Mouse (Mus musculus) forebrain, embryonic 16.5 days (tissue): ENCODE data around the gene Phf19. TPM values are rescaled to one million over a fixed set of nuclear protein-coding genes. Genes with fewer than 3 reads are reported as not detected.

Experiments
- ATAC-seq: fragments of 200-750 bp; cut with Nextera tagmentation; 2 replicates; pipeline ENCODE4 v1.8.0; 2017; ENCODE audit warnings: mild to moderate bottlenecking, moderate library complexity
- H3K27ac ChIP-seq: fragments of 300-500 bp; sonication (generic); 2 replicates; pipeline ENCODE4 v1.5.1; 2014; ENCODE audit warnings: low read length, control low read depth
- H3K27me3 ChIP-seq: fragments of 300-500 bp; sonication (generic); replicated peaks from 2 replicates; pipeline ENCODE4 v1.6.1; 2014; ENCODE audit warnings: low read length; ENCODE audit not compliant: control insufficient read depth, insufficient read depth
- H3K36me3 ChIP-seq: fragments of 300-500 bp; sonication (generic); 2 replicates; pipeline ENCODE4 v1.6.1; 2014; ENCODE audit not compliant: control insufficient read depth, insufficient read depth
- H3K4me1 ChIP-seq: fragments of 300-500 bp; sonication (generic); replicated peaks from 2 replicates; pipeline ENCODE4 v1.6.1; 2014; ENCODE audit warnings: low read length; ENCODE audit not compliant: control insufficient read depth, insufficient read depth
- H3K4me2 ChIP-seq: fragments of 300-500 bp; sonication (generic); 2 replicates; pipeline ENCODE4 v1.6.1; 2014; ENCODE audit warnings: mild to moderate bottlenecking, low read length, control low read depth
- H3K4me3 ChIP-seq: fragments of 300-500 bp; sonication (generic); replicated peaks from 2 replicates; pipeline ENCODE4 v1.5.1; 2014; ENCODE audit warnings: mild to moderate bottlenecking, low read length, control low read depth
- H3K9ac ChIP-seq: fragments of 300-500 bp; sonication (generic); replicated peaks from 2 replicates; pipeline ENCODE4 v1.6.1; 2014; ENCODE audit warnings: low read depth, low read length, control low read depth
- H3K9me3 ChIP-seq: fragments of 300-500 bp; sonication (generic); 2 replicates; pipeline ENCODE4 v1.6.1; 2016; ENCODE audit warnings: low read length; ENCODE audit not compliant: control insufficient read depth
- WGBS: fragments of 180-500 bp; shearing (Covaris S2); extraction: QIAGEN DNeasy Blood & Tissue Kit; methylation state at CpG from one replicate; pipeline ENCODE4 v1.1.7; 2014; 5-methylcytosine and 5-hydroxymethylcytosine counted together
- polyA plus RNA-seq: library from polyadenylated mRNA; unstranded; fragments of >200 nt; fragmentation: Nextera tagmentation; extraction: Ambion mirVana; gene quantifications from 2 replicates; pipeline ENCODE4 v1.2.1, GENCODE M21; 2015

Phf19 gene
- polyA plus RNA-seq, 1 experiment from 2014 or later, result 3.8 TPM

DNA sequence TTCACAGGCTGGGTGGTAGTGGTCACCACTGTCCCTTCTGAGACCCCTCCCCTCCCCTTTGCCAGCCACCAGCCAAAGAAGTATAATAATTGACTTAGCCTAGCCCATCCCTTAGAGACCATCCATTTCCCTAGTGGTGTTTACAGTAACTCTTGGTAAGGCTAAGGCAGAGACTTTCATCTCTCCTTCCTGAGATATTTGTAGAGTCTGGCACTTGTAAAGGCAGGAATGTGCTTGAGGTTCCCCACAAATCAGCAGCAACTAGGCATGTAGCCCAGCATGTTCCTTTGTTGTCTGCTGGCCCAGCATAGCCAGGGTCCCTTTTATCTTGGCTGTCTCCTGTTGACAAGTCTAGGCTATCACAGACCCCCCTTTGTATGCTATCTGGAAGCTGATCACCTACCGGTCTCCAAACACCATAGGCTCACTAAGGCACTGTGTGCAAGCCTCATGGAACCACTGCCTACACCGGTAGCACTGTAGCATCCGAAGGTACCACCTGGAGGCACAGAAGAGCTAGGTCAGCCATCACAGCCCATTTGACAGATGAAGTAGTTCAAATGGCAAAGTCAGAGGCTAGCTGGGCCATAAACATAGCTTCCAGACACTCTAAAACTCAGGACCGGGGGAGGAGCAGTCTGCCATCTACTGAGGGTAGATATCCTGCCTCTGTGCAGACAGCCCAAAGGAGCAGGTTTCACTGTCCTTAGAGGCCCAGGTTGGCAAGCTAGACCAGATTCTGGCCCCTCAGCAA, 10.0 kb downstream of the Phf19 start:
- ATAC-seq, result no peak
- Histone ChIP-seq H3K4me3 (peak overlapping the region; percentile 45; the same call in 1 of the 2 replicates), H3K27ac (peak overlapping the region; percentile 82), H3K4me2 (peak overlapping the region; percentile 71), H3K9ac (no peak overlapping the region; the same call in 1 of the 2 replicates), H3K4me1 (peaks cover 13% of the 10 kb centered on the region), H3K36me3 (no peaks in the 10 kb centered on the region), H3K27me3 (no peaks in the 10 kb centered on the region), H3K9me3 (no peaks in the 10 kb centered on the region)
- 80% methylated on average over 4 of the region's 4 CpGs for WGBS

DNA sequence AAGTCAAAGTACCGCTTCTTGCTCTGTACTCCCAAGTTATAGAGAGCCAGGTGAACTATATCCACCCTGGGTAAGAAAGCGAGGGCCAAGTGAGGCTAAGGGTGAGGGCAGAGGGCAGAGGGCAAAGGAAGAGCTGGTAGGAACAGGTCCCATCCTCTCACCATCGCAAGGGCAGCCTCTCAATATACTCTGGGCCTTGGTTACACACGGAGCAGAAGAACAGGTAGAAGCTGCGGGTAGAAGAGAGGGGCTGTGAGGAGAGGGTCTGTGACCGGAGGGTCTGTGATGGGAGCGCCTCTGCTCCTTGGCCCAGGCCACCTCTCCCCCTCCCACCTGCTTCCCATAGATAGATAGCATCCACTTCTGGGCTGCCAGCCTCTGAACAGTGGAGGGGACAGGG, 10.6 kb downstream of the Phf19 start:
- no peak overlapping the region for H3K4me2 ChIP-seq
- WGBS, result 89% methylated on average over 7 of the region's 7 CpGs
- no peaks in the 10 kb centered on the region for H3K36me3 ChIP-seq
- H3K9me3 ChIP-seq, result no peaks in the 10 kb centered on the region
- H3K4me3 ChIP-seq, result no peak overlapping the region
- no peaks in the 10 kb centered on the region for H3K27me3 ChIP-seq
- H3K9ac ChIP-seq, result no peak overlapping the region
- no peak overlapping the region for H3K27ac ChIP-seq
- H3K4me1 ChIP-seq, result peaks cover 13% of the 10 kb centered on the region
- ATAC-seq, result no peak

DNA sequence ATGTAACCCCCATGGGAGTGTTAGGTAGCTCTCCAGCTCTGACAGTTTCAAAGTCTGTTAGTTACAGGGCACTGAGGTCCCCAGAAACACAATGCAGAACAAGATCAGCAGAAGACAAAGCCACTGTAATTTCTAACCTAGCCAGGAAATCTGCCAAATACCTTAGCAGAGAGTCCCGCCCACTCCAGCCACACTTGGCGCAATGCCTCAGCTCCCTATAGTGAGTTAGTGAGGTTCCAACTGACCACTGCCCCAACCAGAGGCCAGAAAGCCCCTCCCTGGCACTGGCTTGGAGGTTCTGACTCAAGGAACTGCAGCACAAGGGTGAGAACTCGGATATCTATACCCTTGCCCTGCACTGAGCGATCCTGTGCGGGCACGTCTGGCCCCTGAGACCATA, 11.1 kb downstream of the Phf19 start:
- H3K4me3 ChIP-seq, result no peak overlapping the region
- no peaks in the 10 kb centered on the region for H3K27me3 ChIP-seq
- no peak overlapping the region for H3K27ac ChIP-seq
- WGBS, result 85% methylated on average over 6 of the region's 6 CpGs
- no peaks in the 10 kb centered on the region for H3K9me3 ChIP-seq
- no peak overlapping the region for H3K9ac ChIP-seq
- no peak for ATAC-seq
- no peak overlapping the region for H3K4me2 ChIP-seq
- H3K4me1 ChIP-seq, result peaks cover 13% of the 10 kb centered on the region
- H3K36me3 ChIP-seq, result no peaks in the 10 kb centered on the region

DNA sequence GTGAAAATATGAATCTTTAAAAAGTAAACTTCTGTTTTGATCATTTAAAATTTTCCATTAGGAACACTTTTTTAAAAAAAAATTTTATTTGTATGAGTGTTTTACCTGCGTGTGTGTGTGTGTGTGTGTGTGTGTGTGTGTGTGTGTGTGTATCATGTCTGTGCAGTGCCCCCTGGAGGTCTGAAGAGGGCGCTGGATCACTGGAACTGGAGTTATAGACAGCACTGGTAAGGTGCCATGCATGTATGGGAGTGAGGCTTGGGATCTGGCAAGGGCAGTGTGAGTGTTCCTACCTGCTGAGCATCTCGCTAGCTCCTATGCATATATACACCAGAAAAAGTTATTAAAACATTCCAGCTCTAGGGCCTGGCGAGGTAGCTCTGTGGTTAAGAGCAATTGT, 12.1 kb downstream of the Phf19 start:
- Histone ChIP-seq H3K9me3 (no peaks in the 10 kb centered on the region), H3K9ac (no peak overlapping the region), H3K4me1 (peaks cover 13% of the 10 kb centered on the region), H3K27ac (no peak overlapping the region), H3K27me3 (no peaks in the 10 kb centered on the region), H3K36me3 (no peaks in the 10 kb centered on the region), H3K4me2 (no peak overlapping the region), H3K4me3 (no peak overlapping the region)
- no peak for ATAC-seq
- WGBS, result 77% methylated on average over 4 of the region's 4 CpGs

DNA sequence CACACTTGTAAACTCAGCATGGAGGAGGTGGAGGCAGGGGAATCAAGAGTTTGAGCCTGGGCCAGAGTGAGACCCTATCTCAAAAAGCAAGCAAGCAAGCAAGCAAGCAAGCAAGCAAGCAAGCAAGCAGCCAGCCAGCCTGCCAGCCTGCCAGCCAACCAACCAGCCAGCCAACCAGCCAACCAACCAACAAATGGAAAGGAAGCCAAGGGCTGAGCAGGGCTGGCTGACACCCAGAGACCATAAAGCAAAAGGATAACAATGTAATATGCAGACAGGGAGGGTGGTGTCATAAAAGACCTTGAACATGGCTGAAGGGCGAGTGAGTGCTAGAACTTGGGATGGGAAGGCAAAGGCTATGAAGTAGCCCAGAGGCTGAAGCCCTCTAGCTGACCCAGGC, 13.4 kb downstream of the Phf19 start:
- H3K27me3 ChIP-seq, result no peaks in the 10 kb centered on the region
- no peak overlapping the region for H3K9ac ChIP-seq
- H3K4me2 ChIP-seq, result no peak overlapping the region
- no peak overlapping the region for H3K27ac ChIP-seq
- ATAC-seq, result no peak
- WGBS, result 74% methylated on average over 1 of the region's 1 CpGs
- no peaks in the 10 kb centered on the region for H3K36me3 ChIP-seq
- H3K9me3 ChIP-seq, result no peaks in the 10 kb centered on the region
- H3K4me3 ChIP-seq, result no peak overlapping the region
- peaks cover 11% of the 10 kb centered on the region for H3K4me1 ChIP-seq

DNA sequence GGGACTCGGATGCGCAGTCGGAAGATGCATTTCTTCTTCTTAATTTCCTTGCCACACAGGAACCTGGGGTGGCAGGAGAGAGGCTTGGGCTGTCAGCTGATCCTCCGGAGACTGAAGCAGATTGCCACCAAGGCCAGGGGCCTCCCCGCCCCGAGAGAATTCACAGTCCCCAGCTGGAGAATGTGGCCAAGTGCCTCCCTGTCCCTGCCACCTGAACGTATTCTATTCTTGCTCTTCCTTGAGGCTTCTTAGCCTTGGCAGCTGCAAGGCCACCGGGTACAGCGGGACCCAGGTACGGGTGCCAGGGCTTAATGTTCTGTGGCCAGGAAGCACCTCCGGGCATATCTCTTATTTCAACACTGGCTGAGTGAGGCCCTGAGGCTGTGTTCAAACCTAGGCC, 14.1 kb downstream of the Phf19 start:
- Histone ChIP-seq H3K4me2 (no peak overlapping the region), H3K9ac (no peak overlapping the region), H3K9me3 (no peaks in the 10 kb centered on the region), H3K27ac (no peak overlapping the region), H3K4me1 (peaks cover 9% of the 10 kb centered on the region), H3K27me3 (no peaks in the 10 kb centered on the region), H3K36me3 (no peaks in the 10 kb centered on the region), H3K4me3 (no peak overlapping the region)
- whole genome bisulfite sequencing, result 85% methylated on average over 11 of the region's 11 CpGs
- no peak for ATAC-seq

DNA sequence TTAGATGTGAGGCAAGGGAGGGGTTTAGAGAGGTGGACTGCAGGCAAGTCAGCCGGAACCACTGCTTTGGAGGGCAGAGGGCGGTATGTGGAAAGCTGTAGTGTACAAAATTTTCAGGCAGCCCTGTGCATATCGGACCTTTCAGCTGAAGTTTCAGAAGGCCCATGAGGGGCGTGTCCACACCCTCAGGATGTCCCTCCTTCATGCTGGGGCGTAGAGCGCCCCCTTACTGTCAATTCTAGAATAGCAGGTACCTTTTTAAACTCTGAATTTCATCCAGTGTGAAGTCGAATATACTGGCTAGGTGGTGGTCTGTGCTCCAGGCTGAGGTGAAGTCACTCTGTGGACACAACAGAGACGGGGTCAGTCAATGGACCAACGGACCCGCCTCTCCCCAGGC, 16.0 kb downstream of the Phf19 start:
- ATAC-seq, result no peak
- WGBS, result 15% methylated on average over 10 of the region's 10 CpGs
- Histone ChIP-seq H3K4me3 (no peak overlapping the region), H3K36me3 (no peaks in the 10 kb centered on the region), H3K9me3 (no peaks in the 10 kb centered on the region), H3K4me2 (no peak overlapping the region), H3K27me3 (no peaks in the 10 kb centered on the region), H3K4me1 (no peaks in the 10 kb centered on the region), H3K9ac (no peak overlapping the region), H3K27ac (no peak overlapping the region)

DNA sequence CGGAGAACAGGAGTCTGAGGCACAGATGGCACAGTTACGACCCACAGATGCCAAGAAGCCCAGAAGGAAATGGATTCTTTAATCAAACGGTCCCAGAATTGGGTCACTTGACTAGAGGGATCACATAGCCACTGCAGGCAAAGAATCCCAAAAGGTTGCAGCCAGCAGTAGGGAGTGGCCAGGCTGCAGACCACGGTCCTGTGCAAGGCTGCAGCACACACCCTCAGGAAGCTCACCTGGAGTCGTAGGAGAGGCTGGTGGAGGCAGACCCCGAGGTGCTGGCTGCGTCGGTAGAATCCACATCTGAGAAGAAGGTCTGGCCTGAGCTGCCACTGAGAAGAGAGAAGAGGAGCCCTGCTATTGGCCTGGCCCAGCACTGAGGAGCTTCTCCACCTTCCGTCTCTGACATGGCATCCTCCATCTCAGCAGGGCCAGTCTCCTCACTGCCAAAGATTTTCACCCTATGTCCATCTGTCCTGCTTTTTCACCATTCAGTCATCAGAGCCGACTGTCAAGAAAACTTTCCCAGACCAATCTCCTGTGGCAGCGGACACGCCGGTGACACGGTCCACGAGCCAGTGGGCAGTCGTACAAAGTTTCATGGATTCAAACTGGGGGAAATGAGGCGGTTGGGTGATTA, 16.9 kb downstream of the Phf19 start:
- 89% methylated on average over 17 of the region's 17 CpGs for WGBS
- Histone ChIP-seq H3K9ac (no peak overlapping the region), H3K36me3 (no peaks in the 10 kb centered on the region), H3K4me3 (no peak overlapping the region), H3K27ac (no peak overlapping the region), H3K4me2 (no peak overlapping the region), H3K27me3 (no peaks in the 10 kb centered on the region), H3K4me1 (no peaks in the 10 kb centered on the region), H3K9me3 (no peaks in the 10 kb centered on the region)
- no peak for ATAC-seq

DNA sequence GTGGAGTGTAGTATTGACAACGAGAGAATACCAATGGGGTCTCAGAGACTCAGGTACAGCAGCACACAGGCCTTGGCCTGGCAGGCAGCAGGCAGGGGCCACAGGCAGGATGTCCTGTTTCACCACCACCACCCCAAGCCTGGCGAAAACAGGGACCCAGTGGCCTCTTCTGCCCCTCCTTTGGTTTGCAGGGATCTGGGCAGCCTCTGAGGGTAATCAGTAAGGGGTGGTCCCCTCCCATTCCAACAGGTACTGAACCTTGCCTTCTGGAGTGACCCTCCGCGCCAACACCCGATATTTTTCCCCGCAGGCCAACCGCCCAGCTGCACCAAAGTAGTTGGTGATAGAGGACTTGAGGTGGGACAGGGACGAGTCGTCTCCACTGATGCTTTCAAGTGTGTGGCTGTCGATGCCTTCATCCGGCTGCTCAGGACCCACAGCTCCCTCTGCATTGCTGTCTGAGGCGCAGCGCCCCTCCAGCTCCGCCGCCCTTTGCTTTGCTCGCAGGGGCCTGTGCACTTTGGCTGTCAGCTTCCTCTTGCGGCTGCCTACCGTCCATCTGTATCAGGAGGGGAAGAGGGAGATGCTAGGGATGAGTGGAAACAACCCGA, 18.2 kb downstream of the Phf19 start:
- no peak overlapping the region for H3K27ac ChIP-seq
- ATAC-seq, result no peak
- 85% methylated on average over 19 of the region's 19 CpGs for WGBS
- no peaks in the 10 kb centered on the region for H3K4me1 ChIP-seq
- no peak overlapping the region for H3K9ac ChIP-seq
- no peaks in the 10 kb centered on the region for H3K36me3 ChIP-seq
- no peak overlapping the region for H3K4me2 ChIP-seq
- no peak overlapping the region for H3K4me3 ChIP-seq
- no peaks in the 10 kb centered on the region for H3K27me3 ChIP-seq
- H3K9me3 ChIP-seq, result no peaks in the 10 kb centered on the region
